Mouse (Mus musculus): Measurements from ENCODE around the gene Pabpn1l. TPM values are rescaled to one million over a fixed set of nuclear protein-coding genes. Genes with fewer than 3 reads are reported as not detected.
"Not testable (repeated sequence)": the region's sequence is repeated elsewhere in the genome, so short reads cannot be mapped to it uniquely, and the experiment has no call there.

The Pabpn1l gene
- total RNA-seq, 2 experiments from 2014 or later: not detected

DNA sequence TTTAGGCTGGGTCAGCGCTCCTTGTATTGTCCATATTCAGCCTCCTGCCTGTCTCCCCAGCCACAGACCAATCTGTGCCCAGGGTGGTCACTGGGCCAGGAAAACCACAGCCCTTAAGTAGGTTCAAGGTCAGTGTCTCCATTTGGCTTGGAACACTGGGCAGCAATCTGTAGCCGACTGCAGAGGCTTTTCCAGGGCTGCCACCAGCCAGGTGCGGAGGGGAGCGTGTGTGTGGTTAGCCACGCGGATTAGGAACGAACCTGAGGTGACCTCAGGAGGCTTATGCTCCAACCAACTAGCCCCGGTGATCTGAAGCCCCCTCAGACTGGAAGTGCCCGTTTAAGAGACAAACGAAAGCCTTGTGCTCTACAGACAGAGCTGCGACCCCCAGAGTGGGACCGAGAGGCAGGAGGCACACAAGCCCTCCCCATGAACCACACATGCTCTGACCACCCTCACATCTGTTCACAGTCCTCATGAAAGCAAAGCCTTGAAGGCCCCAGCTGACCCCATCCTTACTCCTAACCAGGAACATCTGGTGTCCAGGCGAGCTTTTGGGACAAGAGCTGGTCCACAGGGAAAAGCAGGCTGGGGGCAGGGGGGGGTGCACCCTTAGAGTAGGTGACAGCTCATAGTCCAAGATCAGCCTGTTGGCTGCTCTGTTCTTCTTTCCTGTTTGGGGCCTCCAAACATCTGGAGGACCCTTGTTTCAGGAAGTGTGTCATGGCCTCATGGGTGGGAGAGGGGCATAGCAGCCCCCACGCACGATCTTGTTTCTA, 25.8 kb upstream of the Pabpn1l start:
- no peak for DNase-seq (ENCODE audit: low spot score in 2 of 2)

GRCm38 (mm10) chr8:122646337-122646736, 23.8 kb upstream of the Pabpn1l start:
- no peak for DNase-seq (ENCODE audit: low spot score in 2 of 2)

- DNase-seq (ENCODE audit: low spot score in 2 of 2): no peak
Observed at GRCm38 (mm10) chr8:122644175-122644954, 21.8 kb upstream of the Pabpn1l start.

DNA sequence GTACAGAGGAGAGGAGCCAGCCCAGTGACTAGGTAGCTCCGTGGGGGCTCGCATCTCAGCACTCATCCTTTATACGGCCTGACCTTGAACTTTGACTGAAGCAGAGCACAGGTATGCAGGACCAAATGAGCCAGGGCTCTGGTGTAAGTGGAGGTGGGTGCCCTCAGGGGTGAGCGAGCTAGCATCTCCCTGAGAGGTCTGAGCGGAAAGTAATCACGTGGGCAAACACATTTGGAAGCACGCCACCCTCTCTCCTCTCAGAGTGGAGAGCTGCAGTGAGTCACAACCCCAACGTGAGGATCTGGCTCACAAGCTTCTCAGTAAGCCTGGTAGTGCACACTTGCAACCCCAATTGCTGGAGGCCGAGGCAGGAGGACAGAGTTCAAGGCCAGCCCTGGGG, 19.5 kb upstream of the Pabpn1l start:
- DNase-seq (ENCODE audit: low spot score in 2 of 2): peak in 1 of 2 experiments; percentile 31

- no peak for DNase-seq (ENCODE audit: low spot score in 2 of 2)
Observed at GRCm38 (mm10) chr8:122641406-122641805, 18.9 kb upstream of the Pabpn1l start.

- no peak for DNase-seq (ENCODE audit: low spot score in 2 of 2)
Observed at GRCm38 (mm10) chr8:122640825-122641224, 18.3 kb upstream of the Pabpn1l start.

DNA sequence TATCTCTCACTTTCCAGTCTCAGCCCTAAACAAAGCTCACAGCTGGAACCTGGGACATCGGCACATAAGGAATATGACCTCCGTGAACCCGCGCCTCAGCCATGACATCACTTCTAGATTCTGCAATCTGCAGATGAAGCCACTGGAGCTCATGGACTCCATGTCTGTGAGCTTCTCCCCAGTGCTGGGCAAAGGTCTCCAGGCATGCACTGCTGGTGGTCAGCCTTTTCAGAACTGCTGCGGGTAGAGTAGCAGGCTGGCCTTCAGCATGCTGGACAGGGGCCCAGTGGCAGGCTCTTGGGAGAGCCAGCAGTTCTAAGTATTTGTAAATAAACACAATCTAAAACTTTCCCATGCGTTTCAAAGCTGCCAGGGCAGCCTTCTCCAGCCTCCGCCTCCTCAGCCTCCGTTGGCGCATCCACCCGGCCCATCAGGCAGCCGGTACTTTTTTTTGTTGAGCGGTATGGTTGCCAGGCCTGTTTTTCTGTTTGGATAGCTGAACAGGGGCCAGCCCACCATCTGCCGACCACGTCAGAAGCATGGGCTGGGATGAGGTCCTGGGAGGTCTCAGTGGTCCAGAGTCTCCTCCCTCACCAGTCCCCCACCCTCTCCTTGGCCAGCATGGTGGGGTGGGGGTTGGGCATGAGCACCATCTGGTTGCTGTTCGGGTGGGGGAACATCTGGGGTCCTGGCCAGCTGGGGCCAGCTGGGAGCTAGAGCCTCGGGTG, 17.1 kb upstream of the Pabpn1l start:
- DNase-seq (ENCODE audit: low spot score in 2 of 2): no peak

DNA sequence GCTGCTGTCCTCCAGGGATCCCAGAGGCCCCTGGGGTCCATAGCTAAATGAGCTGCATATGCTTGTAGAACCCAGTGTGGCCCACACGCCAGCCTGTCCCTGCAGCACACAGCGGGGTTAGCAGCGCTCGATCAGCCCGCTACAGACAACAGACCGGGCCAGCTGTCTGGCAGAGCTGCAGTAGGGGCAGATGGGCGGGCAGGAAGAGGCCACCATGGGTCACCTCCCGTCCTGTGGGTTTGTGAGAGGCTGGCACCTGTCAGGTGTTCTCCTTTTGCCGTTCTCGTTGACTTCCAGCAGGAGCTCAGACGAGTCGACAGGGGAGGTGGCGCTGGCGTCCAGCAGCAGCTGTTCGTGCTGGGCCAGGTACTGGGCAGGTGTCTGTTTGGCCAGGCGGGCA, 16.1 kb upstream of the Pabpn1l start:
- no peak for DNase-seq (ENCODE audit: low spot score in 2 of 2)

- DNase-seq (ENCODE audit: low spot score in 2 of 2): no peak
Observed at GRCm38 (mm10) chr8:122637230-122637629, 14.7 kb upstream of the Pabpn1l start.

- DNase-seq (ENCODE audit: low spot score in 2 of 2): no peak
Observed at GRCm38 (mm10) chr8:122636803-122637175, 14.2 kb upstream of the Pabpn1l start.

GRCm38 (mm10) chr8:122635878-122636802, 13.6 kb upstream of the Pabpn1l start:
- DNase-seq (ENCODE audit: low spot score in 2 of 2): no peak

DNA sequence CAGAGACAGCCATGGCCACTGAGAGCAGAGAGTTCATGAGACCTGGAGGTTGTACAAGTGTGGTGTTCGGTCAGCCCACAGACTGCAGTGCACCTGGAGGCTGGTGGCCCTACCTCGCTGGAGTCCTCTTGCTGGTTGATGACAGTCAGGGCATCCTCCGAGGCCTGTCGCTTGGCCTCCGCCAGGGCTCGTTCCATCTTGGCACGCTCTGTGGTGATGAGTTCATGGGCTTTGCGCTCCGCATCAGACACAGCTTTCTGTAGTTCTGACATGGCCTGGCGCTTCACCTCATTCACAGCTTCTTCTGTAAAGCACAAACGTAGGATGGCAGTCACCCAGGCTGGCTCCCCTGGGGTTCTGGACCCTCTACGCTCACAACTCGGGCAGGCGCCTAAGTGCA, 10.7 kb upstream of the Pabpn1l start:
- no peak for DNase-seq (ENCODE audit: low spot score in 2 of 2)

GRCm38 (mm10) chr8:122632134-122632533, 9.6 kb upstream of the Pabpn1l start:
- DNase-seq (ENCODE audit: low spot score in 2 of 2): not testable (repeated sequence)

DNA sequence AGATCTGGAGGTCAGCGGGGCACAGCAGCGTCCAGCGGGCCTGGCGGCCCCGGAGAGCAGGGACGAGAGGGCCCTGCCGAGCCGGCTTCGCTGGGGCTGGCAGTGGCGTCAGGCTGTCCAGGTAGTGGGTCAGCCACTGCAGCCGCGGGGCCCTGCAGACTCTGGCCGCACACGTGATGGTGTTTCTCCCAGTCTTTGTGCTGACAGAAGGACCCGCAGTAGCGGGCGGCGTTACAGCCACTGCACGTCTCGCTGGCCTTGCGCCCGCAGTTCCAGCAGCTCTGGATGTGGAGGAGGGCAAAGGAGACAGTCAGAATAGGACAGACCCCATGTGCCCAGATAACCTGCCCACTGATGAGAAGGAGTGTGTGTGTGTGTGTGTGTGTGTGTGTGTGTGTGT, 8.2 kb upstream of the Pabpn1l start:
- no peak for DNase-seq (ENCODE audit: low spot score in 2 of 2)

DNA sequence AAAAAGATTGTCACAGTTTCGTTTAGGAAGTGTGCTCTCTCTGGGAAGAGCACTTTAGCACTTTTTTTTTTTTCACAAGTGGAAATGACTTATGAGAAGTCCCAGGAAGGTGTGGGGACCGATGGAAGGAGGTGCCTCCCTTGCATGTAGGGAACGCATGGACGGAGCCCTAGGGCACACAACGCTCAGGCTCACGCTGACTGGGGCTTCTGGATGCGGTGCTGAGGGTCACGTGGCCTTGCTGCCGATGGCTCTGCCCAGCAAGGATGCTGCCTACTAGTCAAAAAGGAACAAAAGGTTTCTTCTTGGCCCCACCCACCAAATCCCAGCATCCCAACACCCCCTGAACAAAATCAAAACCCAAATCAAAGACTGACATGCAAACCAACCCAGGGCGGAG, 6.8 kb upstream of the Pabpn1l start:
- no peak for DNase-seq (ENCODE audit: low spot score in 2 of 2)

GRCm38 (mm10) chr8:122626896-122627295, 4.4 kb upstream of the Pabpn1l start:
- DNase-seq (ENCODE audit: low spot score in 2 of 2): no peak

GRCm38 (mm10) chr8:122625811-122626210, 3.3 kb upstream of the Pabpn1l start:
- DNase-seq (ENCODE audit: low spot score in 2 of 2): no peak

DNA sequence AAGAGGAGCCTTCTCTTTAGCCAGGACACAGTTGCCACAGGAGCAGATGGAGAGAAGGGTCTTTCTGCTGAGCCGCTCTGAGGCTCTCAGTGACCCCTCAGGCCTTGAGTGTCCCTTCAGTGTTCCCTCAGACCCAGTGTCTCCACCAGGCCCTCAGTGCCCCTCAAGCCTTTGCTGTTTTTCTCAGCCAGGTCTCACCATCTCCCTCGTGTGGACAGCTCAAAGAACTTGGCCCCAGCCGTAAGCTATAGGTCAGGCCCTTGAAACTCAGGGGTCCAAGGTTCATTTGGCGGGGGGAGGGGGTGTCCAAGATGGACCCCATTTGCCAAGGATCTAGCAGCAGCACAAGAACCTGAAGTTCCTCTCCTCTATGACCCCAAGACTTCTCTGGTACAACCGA, 2.1 kb upstream of the Pabpn1l start:
- DNase-seq (ENCODE audit: low spot score in 2 of 2): no peak

GRCm38 (mm10) chr8:122623844-122624642, 1.5 kb upstream of the Pabpn1l start:
- no peak for DNase-seq (ENCODE audit: low spot score in 2 of 2)

GRCm38 (mm10) chr8:122620446-122620845, 2.1 kb downstream of the Pabpn1l start:
- DNase-seq (ENCODE audit: low spot score in 2 of 2): no peak

Data from adrenal gland, postnatal 4 days (tissue).